Mouse (Mus musculus): Measurements from ENCODE around the gene Ovch2. TPM values are rescaled to one million over a fixed set of nuclear protein-coding genes. Genes with fewer than 3 reads are reported as not detected.

The Ovch2 gene
- polyA plus RNA-seq, 1 experiment from 2014 or later, result not detected

GRCm38 (mm10) chr7:107733162-107733561 is 67.8 kb downstream of the Ovch2 start:
- Histone ChIP-seq H3K27me3 (ENCODE audit: insufficient read depth, poor library complexity, severe bottlenecking) (no peaks in the 10 kb centered on the region), H3K4me3 (no peak overlapping the region), H3K9me3 (no peaks in the 10 kb centered on the region), H3K27ac (no peak overlapping the region), H3K36me3 (peaks cover 28% of the 10 kb centered on the region; the same call in 1 of the 2 replicates), H3K4me1 (no peaks in the 10 kb centered on the region)
- 64% methylated on average over 2 of the region's 2 CpGs for WGBS
- DNase-seq (ENCODE audit: low spot score), result no peak

Other genes starting within 250 kb of the Ovch2 start
- 5.8 and 8.0 TPM in 2 replicates for gene Olfml1, start 233.8 kb downstream of the Ovch2 start, polyA plus RNA-seq (2016; fragmentation: Nextera tagmentation; extraction: Ambion mirVana)
- gene Ppfibp2, start 206.0 kb downstream of the Ovch2 start, polyA plus RNA-seq (2016; fragmentation: Nextera tagmentation; extraction: Ambion mirVana), result 8.0 and 13.3 TPM in 2 replicates
- 0.15 TPM in 1 of 2 replicates, not detected in the other for gene 5330417H12Rik, start 176.0 kb downstream of the Ovch2 start, polyA plus RNA-seq (2016; fragmentation: Nextera tagmentation; extraction: Ambion mirVana)
- 1.2 and 1.3 TPM in 2 replicates for gene Cyb5r2, start 43.2 kb downstream of the Ovch2 start, polyA plus RNA-seq (2016; fragmentation: Nextera tagmentation; extraction: Ambion mirVana)
- gene Olfr467, start 11.1 kb upstream of the Ovch2 start, polyA plus RNA-seq (2016; fragmentation: Nextera tagmentation; extraction: Ambion mirVana), result not detected in 2 replicates
- not detected in 2 replicates for gene Olfr469, start 24.3 kb upstream of the Ovch2 start, polyA plus RNA-seq (2016; fragmentation: Nextera tagmentation; extraction: Ambion mirVana)
- not detected in 2 replicates for gene Olfr470, start 46.3 kb upstream of the Ovch2 start, polyA plus RNA-seq (2016; fragmentation: Nextera tagmentation; extraction: Ambion mirVana)
- gene Olfr472, start 96.7 kb upstream of the Ovch2 start, polyA plus RNA-seq (2016; fragmentation: Nextera tagmentation; extraction: Ambion mirVana), result 0.03 TPM in 1 of 2 replicates, not detected in the other
- gene Olfr473, start 129.2 kb upstream of the Ovch2 start, polyA plus RNA-seq (2016; fragmentation: Nextera tagmentation; extraction: Ambion mirVana), result not detected in 2 replicates
- not detected in 2 replicates for gene Olfr474, start 153.4 kb upstream of the Ovch2 start, polyA plus RNA-seq (2016; fragmentation: Nextera tagmentation; extraction: Ambion mirVana)
- gene Olfr476, start 163.6 kb upstream of the Ovch2 start, polyA plus RNA-seq (2016; fragmentation: Nextera tagmentation; extraction: Ambion mirVana), result not detected in 2 replicates
- not detected in 2 replicates for gene Olfr477, start 185.5 kb upstream of the Ovch2 start, polyA plus RNA-seq (2016; fragmentation: Nextera tagmentation; extraction: Ambion mirVana)
- gene Olfr478, start 232.8 kb upstream of the Ovch2 start, polyA plus RNA-seq (2016; fragmentation: Nextera tagmentation; extraction: Ambion mirVana), result not detected in 2 replicates
- not detected in 2 replicates for gene Olfr479, start 249.5 kb upstream of the Ovch2 start, polyA plus RNA-seq (2016; fragmentation: Nextera tagmentation; extraction: Ambion mirVana)

Data from heart, embryonic 10.5 days (tissue).